Mouse (Mus musculus) adrenal gland, postnatal 4 days (tissue): ENCODE measurements around the gene Rcbtb2. TPM values are rescaled to one million over a fixed set of nuclear protein-coding genes. Genes with fewer than 3 reads are reported as not detected.
"Not testable (repeated sequence)": the region's sequence is repeated elsewhere in the genome, so short reads cannot be mapped to it uniquely, and the experiment has no call there.

Experiments used
- DNase-seq, 2 experiments: peaks; one replicate each; pipeline ENCODE4 v3.0.0; 2021 to 2022; ENCODE audit warnings: low spot score in 2 of 2, mixed read lengths in 2 of 2
- long read RNA-seq, 2 experiments: library from polyadenylated mRNA; stranded (forward); transcript quantifications; one replicate each; pipeline ENCODE4 v2.0.0; 2021
- total RNA-seq, 2 experiments: library from RNA; stranded (reverse); gene quantifications; 2 replicates each; pipeline ENCODE4 v1.2.3; 2021

Rcbtb2 gene
- 10 to 100 TPM; 47.0 to 48.8 TPM for total RNA-seq
- long read RNA-seq, experiment 1, transcript Rcbtb2-209 (15 exons, 3,531 nt), result major isoform, 5 of 23 reads
- long read RNA-seq, experiment 1, partial matches to known transcripts, result 4 of 23 reads
- long read RNA-seq, experiment 1, other reads (novel, unspliced or antisense), result 12 of 23 reads
- long read RNA-seq, experiment 2, transcript Rcbtb2-209 (15 exons, 3,531 nt), result major isoform, 10 of 71 reads
- long read RNA-seq, experiment 2, partial matches to known transcripts, result 6 of 71 reads
- long read RNA-seq, experiment 2, other reads (novel, unspliced or antisense), result 47 of 71 reads

DNA sequence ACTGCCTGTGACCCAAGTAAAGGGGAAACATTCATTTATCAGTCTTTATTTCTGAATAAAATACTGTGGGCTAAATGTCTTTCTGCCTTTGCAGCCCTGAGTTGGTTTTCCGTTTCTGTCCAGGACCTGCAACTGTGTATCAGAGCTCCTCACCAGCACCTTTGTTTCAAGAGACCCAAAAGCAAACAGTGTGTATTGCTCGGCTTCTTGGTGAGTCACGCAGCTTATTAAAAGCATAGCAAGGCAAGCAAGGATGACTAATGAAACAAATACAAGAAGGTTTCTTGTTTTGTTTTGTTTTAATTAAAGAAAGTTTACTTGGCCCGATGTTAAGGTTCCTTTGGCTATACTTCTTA lies at the start of gene Rcbtb2:
Gene Rcbtb2, plus strand, starts transcription at position 115 of the 356 bp plus-strand sequence.
- DNase-seq, result no peak

DNA sequence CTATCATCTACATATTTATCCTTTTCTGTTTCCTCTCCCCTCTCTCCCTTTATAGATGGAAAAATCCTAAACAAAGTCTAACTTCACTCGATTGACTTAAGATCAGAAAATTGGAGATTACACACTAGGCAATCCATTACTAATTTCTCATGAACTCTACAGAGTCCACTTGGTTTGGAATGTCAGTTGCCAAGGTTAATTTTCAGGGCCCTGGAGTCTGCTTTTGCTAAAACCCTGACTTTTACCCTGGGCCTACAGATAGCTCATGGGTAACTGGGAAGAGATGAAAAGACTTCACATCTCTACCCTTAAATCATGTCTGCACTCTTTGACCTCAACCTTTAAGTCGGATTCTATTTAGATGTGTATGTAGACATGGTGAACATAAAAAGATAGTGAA lies 39.3 kb upstream of the Rcbtb2 start:
- no peak for DNase-seq

DNA sequence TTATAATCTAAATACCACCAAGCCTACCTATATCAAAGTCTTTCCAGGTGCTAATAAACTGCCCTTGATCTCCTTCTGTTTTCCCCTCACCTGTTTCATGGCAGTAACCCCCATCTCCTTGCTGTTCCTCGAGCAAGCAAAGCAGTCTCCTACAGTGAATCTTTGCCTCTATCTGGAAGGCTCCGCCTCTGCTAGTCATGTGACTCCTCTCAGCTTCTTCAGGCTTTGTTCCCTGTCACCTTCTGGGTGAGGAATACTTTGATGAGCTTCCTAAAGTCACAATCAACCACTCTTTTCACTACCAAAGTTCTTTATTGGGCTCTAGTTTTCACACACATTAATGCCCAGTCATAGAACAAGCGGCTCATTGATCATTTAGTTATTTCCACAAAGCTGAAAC lies 36.4 kb upstream of the Rcbtb2 start:
- no peak for DNase-seq

- no peak for DNase-seq
These were observed 35.6 kb upstream of the Rcbtb2 start for GRCm38 (mm10) chr14:73087247-73087646.

DNA sequence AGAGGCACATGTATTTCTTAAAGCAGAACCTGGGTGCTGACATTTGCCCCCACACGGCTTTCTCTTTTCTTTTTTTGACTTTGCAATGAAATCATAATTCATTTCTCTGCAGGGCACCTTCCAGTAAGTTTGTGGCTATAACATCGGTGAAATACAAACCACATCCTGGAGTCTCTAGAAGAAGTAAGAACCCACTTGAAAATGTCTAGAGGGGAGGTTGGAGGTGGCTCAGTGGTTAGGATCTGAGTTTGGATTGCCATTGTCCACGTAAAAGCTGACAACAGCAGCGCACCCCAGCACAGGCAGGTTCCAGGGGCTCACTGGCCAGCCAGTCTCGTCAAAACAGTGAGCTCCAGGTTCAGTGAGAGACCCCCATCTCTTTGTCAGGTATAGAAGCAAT lies 35.1 kb upstream of the Rcbtb2 start:
- DNase-seq, result no peak

DNA sequence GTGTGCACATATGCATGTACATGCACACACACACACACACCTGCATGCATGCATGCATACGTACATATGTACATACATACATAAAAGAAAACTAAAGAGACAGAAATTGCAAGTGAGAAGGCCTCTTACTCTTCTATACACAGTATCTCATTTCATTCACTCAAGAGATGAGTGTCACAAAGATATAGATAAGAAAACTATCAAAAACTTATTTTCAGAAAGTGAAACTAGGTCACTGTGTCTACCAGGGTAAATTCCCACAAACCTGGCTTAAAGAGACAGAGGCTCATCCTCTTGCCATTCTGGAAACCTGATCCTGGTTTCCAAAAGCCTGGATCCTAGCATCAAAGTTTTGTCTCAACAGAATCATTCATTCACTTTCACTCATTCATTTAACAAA lies 34.6 kb upstream of the Rcbtb2 start:
- no peak for DNase-seq

GRCm38 (mm10) chr14:73092871-73093270 lies 30.0 kb upstream of the Rcbtb2 start:
- DNase-seq, result no peak

GRCm38 (mm10) chr14:73094802-73095550 lies 27.9 kb upstream of the Rcbtb2 start:
- no peak for DNase-seq

- DNase-seq, result no peak
These were observed 24.0 kb upstream of the Rcbtb2 start for GRCm38 (mm10) chr14:73098677-73099387.

DNA sequence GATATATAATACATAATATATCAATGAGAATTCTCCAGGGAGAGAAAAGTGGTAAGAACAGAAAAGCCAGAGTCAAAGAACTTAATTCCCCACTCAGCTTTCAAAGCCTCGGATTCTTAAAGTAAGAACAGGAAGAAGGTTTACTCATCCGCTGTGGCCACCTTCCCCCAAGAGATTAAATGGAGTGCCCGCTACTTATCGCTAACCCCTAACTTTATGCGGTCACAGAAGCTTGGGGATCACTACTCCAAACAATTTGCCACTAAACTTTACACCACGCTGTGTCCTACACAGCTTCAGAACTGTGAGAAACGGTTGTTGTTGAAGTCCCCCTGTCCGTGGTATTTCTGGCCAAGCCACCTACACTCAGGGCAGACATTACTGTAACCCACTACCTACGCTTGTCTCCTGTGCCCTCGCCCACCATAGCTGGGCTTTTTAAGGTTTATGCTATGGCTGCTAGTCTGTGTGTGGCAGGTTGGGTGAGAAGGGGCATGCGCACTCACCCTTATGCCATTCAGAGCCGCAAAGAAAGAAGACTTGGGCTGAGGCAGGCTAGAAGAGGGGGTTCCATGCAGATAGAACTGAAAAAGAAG lies 20.5 kb upstream of the Rcbtb2 start:
- DNase-seq, result no peak

DNA sequence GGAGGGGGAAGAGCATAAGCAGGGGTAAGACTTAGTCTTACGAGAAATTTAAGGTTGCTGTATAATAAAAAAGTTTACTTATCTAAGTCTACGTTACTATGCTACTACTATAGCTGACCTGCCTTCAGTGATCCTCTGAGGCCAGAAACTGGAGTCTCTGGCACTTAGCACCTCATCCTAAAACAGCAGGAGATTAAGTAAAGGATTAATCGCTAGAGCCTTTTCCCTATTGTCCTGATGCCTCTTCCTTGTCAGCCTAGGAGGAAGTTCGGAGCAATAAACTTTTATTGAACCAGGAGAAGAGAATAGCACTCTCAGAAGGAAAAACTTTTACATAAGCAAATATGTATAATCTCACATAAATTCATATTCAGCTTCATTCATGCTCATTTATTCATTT lies 19.9 kb upstream of the Rcbtb2 start:
- not testable (repeated sequence) for DNase-seq

DNA sequence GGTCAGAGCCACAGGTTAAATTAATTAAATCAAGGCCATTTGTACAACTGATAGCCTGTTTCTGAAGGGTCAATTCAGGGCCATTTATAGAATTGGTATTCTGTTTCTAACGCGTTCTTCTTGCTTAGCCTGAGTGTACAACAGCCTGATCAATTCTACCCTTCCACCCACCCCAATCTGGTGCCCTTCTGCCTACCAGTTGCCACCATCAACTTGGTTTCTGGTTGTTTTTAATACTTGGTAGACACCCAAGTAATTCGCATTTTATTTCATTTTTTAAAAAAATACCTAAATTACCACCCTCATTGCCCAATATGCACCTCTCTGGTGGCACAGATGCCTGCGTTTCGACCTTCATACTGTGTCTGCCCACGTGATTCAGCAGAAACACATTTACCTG lies 17.9 kb upstream of the Rcbtb2 start:
- DNase-seq, result no peak

DNA sequence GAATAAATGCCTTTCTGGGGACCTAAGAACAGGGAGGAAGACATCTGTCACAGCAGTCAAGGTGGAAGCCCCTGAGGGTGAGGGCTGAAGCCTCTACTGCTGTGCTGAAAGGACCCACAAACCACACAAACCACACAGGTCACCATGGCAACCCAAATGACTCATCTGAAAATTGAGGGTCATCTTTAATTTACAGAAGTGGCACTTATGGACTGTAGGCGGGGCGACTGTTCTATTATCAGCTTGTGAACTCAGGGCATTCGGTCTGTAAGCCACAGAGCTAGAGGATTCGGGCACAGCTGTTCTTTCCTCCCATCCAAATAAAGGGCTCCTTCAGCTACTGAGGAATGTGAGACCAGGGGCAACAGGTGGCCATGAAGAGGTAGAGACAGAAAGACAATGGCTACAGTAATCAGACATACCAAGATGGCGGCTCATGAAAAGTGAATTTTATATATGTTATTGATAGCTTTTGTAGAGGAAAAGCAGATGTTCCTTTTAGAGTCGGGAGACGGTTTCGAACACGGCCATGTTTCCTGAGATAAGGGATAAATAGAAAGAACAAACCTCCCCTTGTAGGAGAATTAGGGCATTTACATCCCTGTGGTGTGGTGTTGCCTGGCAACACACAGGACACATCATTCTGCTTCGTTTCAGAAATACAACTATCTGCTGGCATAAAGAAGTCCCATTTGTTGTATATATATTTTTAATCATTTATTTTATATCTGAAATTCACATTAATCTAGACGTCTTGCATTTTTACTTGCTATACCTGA lies 17.2 kb upstream of the Rcbtb2 start:
- DNase-seq, result no peak

GRCm38 (mm10) chr14:73106234-73106711 lies 16.6 kb upstream of the Rcbtb2 start:
- no peak for DNase-seq

DNA sequence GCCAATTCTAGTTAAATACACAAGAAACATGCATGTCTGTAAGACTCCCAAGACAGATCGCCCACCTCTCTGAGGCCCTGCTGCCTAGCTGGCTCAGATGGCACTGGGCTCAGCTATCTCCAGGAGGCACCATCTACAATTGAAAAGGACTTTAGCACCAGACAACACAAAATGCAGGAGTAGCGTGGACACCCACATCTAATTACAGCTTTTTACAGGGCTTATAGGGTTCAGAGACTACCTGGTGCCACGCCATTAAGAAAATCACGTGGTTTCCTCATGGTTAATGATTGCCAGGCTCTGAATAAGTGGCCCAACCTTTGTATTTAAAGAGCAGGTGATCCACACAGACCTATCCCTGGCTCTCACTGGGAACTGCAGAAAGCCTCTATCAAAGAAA lies 15.9 kb upstream of the Rcbtb2 start:
- DNase-seq, result no peak

DNA sequence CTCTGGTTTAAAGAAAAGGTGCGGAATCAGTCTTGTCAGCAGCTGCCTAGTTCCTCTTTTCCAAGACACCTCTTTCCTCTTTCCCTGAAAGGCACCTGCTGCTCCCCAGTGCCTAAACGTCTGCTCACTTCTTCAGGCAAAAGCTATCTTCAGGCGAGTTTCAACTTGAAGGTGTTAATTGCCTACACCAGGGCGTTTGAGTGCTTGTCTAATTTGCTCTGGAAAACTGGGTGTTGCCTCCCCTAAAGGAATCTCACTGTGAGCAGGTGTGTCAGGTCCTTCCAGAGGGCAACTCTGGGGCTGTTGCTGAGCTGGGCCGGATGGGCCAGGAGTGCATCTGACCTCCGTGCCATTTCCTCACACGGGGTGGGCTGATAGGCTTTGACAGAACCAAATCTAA lies 15.5 kb upstream of the Rcbtb2 start:
- no peak for DNase-seq

DNA sequence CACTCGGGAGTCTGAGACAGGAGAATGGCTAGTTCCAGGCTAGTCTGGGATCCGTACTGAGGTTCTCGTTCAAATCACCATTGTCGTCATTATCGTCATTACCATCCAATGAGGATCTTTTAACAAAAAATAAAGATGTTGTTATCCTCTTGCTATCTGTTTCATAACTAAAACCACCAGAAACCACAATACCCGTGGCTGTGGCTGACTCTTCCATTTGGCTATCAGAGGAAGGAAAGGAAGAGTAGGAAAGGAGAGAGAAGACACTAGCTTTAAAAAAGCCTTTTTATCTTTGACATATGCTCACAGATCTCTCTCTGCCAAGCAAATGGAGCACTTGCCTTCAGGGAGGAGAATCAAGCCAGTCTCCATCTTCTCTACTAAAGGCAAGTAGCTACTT lies 14.9 kb upstream of the Rcbtb2 start:
- no peak for DNase-seq

DNA sequence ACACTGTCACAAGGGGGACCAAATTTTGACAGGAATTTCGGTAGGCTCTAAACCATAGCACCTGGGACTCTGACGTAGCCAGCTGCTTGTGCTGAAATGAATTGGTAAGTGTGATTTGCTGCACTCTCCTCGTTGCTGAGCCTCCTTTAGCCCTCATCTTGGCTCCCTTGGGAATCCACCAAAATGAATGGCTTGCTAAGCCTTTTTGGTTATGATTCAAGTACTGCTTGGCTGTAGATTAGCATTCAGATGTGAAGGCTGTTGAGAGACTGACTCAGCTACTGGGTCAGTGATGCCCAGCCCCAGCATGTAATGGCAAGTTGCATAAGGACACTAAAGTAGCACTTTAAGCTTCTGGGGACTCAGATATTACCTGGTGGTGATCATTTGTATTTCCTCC lies 12.2 kb upstream of the Rcbtb2 start:
- no peak for DNase-seq

- no peak for DNase-seq
These were observed 11.7 kb upstream of the Rcbtb2 start for GRCm38 (mm10) chr14:73111091-73111490.

DNA sequence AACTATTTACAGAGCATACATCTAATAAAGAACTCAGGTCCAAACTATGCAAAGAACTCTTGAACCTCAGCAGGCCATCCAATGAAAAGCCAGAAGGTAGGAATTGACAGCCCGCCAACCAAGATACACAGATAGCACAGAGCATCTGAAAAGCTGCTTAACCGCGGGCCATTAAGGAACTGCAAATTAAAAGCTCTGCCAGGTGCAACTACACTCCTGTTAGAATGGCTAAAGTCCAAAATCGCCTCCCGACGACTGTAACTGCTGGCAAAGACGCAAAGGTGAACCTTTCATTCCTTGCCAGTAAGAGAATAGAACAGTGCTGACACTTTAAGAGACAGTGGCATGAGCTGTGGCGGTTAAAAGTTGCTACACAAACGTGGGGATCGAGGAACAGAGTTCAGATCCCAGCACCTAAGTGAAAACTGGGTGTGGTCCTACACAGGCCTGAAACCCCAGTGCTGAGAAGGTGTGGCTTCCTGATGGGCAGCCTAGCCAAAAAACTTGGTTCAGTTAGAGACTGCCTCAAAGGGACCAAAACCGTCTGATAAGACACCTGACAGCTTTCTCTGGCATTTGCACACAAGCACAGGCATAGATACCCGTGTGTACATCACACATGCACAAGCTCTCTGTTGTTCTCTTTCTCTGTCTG lies 10.5 kb upstream of the Rcbtb2 start:
- no peak for DNase-seq
